Mouse (Mus musculus) stomach, postnatal 0 days (tissue): ENCODE data around the gene Polr2h. TPM values are rescaled to one million over a fixed set of nuclear protein-coding genes. Genes with fewer than 3 reads are reported as not detected.
A peak's percentile ranks its signal among the peaks of the same experiment; 100 is the strongest.

ENCODE experiments used
- ATAC-seq: fragments of 200-750 bp; cut with Nextera tagmentation; 2 replicates; pipeline ENCODE4 v1.8.0; 2017; ENCODE audit not compliant: low FRiP score, low TSS enrichment
- DNase-seq: peaks from one replicate; pipeline ENCODE4 v3.0.0-alpha.2; 2016; ENCODE audit warnings: low spot score
- H3K27ac ChIP-seq: fragments of 300-500 bp; sonication (generic); replicated peaks from 2 replicates; pipeline ENCODE4 v1.5.1; 2014; ENCODE audit warnings: mild to moderate bottlenecking, control low read depth
- H3K27me3 ChIP-seq: fragments of 300-500 bp; sonication (generic); 2 replicates; pipeline ENCODE4 v1.6.1; 2014; ENCODE audit warnings: low read length; ENCODE audit not compliant: control insufficient read depth, insufficient read depth
- H3K36me3 ChIP-seq: fragments of 300-500 bp; sonication (generic); 2 replicates; pipeline ENCODE4 v1.6.1; 2014; ENCODE audit warnings: low read length, mixed read lengths; ENCODE audit not compliant: control insufficient read depth, insufficient read depth
- H3K4me1 ChIP-seq: fragments of 300-500 bp; sonication (generic); replicated peaks from 2 replicates; pipeline ENCODE4 v1.6.1; 2014; ENCODE audit warnings: antibody characterized with exemption; ENCODE audit not compliant: control insufficient read depth, insufficient read depth
- H3K4me2 ChIP-seq: fragments of 300-500 bp; sonication (generic); replicated peaks from 2 replicates; pipeline ENCODE4 v1.6.1; 2014; ENCODE audit warnings: low read depth, mild to moderate bottlenecking, control low read depth, moderate library complexity
- H3K4me3 ChIP-seq: fragments of 300-500 bp; sonication (generic); 2 replicates; pipeline ENCODE4 v1.5.1; 2014; ENCODE audit warnings: low read depth, low read length, control low read depth
- H3K9ac ChIP-seq: fragments of 300-500 bp; sonication (generic); 2 replicates; pipeline ENCODE4 v1.6.1; 2014; ENCODE audit warnings: mild to moderate bottlenecking, low read length, control low read depth, mixed read lengths
- H3K9me3 ChIP-seq: fragments of 300-500 bp; sonication (generic); 2 replicates; pipeline ENCODE4 v1.6.1; 2016; ENCODE audit warnings: low read length; ENCODE audit not compliant: control insufficient read depth
- CTCF ChIP-seq: IDR thresholded peaks from 2 replicates; pipeline ENCODE4 v1.5.1; 2016; ENCODE audit warnings: antibody characterized with exemption, low read depth, mild to moderate bottlenecking, moderate library complexity
- EP300 ChIP-seq: optimal IDR thresholded peaks from 2 replicates; pipeline ENCODE3; 2016; ENCODE audit warnings: antibody characterized with exemption
- WGBS: fragments of 180-500 bp; shearing (Covaris S2); extraction: QIAGEN DNeasy Blood & Tissue Kit; methylation state at CpG from one replicate; pipeline ENCODE4 v1.1.7; 2014; 5-methylcytosine and 5-hydroxymethylcytosine counted together
- polyA plus RNA-seq: library from polyadenylated mRNA; unstranded; fragments of >200 nt; fragmentation: Nextera tagmentation; extraction: Ambion mirVana; gene quantifications from 2 replicates; pipeline ENCODE4 v1.2.1, GENCODE M21; 2015

The Polr2h gene
- polyA plus RNA-seq, 1 experiment from 2014 or later, result 60.4 TPM

DNA sequence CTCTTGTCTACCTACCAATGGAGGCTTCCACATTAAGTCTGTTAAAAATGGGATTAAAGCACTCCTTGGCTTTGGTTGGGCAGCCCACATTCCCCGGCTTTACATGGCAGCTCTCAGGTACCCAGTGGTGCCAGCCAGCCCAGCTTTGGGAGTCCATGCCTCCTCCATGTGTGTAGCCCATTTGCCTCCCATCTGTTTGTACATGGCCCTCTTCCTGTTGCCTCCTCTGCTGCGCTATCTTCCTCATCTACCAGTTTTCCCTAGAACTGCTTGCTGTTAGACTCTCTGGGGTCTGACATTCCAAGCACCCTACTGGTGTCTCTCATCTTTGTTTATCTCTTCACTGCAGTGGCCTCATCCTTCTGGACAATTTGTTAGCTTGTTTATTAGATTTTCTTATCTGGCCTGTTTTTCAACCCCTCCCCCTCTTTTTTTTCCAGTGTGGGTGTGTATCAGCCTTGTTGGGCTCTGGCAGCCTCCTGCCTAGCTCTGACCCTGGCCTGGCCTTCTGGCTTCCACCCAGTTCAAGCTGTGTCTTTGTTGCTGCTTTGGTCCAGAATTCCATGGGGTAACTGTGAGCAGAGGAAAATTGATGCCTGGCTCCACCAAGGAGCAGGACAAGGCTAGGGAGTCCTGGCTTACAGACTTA, 10.9 kb upstream of the Polr2h start:
- Histone ChIP-seq H3K27ac (no peak overlapping the region), H3K4me2 (no peak overlapping the region), H3K9ac (no peak overlapping the region), H3K4me3 (no peak overlapping the region), H3K27me3 (no peaks in the 10 kb centered on the region), H3K36me3 (peaks cover 3% of the 10 kb centered on the region; the same call in 1 of the 2 replicates), H3K9me3 (no peaks in the 10 kb centered on the region), H3K4me1 (no peaks in the 10 kb centered on the region)
- no peak for TF ChIP-seq EP300
- no peak for TF ChIP-seq CTCF
- no peak for DNase-seq
- WGBS, result 91% methylated on average over 2 of the region's 2 CpGs
- ATAC-seq, result no peak

GRCm38 (mm10) chr16:20708220-20708938, 9.1 kb upstream of the Polr2h start:
- DNase-seq (no peak), ATAC-seq (no peak)
- Histone ChIP-seq H3K9ac (no peak overlapping the region), H3K27me3 (no peaks in the 10 kb centered on the region), H3K4me1 (no peaks in the 10 kb centered on the region), H3K36me3 (no peaks in the 10 kb centered on the region), H3K9me3 (no peaks in the 10 kb centered on the region), H3K27ac (no peak overlapping the region), H3K4me2 (no peak overlapping the region), H3K4me3 (no peak overlapping the region)
- TF ChIP-seq EP300 (no peak), CTCF (no peak)
- WGBS, result 93% methylated on average over 21 of the region's 21 CpGs

DNA sequence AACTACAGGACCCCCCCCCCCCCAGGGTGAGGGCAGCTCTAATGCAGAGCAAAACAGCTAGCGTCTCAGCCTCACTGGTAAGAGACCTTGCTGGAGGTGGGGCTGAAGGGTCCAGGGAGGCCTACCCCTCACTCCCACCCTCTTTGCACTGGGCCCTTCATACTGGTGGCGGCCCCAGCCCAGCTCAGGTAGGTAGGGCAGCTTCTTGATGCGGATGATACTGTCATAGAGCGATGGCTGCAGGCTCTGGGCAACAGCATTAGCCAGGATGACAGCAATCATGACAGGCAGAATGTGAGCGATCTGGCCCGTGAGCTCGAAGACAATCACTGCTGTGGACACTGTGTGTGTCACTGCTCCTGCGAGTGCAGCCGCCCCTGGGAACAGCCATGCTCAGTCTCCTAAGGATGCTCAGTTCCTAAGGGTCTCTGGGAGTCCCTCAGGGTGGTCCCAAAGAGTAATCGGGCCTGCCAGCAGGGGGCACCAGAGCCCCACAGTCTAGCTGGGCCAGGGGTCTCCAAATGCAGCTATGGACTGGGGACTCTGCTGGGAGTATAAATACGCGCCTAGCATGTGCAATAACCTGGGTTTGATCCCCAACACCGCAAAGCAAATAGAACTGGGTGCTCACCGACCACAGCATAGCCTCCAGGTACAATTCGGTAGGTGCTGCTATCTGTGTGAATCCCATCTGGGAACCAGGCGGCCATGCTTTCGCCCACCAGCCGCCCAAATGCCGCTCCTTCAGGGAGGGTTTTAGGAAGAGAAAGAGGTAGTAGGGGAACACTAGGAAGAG, 8.3 kb upstream of the Polr2h start:
- peak; percentile 75 for TF ChIP-seq CTCF
- TF ChIP-seq EP300, result no peak
- Histone ChIP-seq H3K27ac (no peak overlapping the region), H3K27me3 (no peaks in the 10 kb centered on the region), H3K9me3 (no peaks in the 10 kb centered on the region), H3K4me2 (no peak overlapping the region), H3K4me1 (no peaks in the 10 kb centered on the region), H3K36me3 (no peaks in the 10 kb centered on the region), H3K4me3 (no peak overlapping the region), H3K9ac (no peak overlapping the region)
- ATAC-seq (no peak), DNase-seq (no peak)
- WGBS, result 78% methylated on average over 19 of the region's 19 CpGs

DNA sequence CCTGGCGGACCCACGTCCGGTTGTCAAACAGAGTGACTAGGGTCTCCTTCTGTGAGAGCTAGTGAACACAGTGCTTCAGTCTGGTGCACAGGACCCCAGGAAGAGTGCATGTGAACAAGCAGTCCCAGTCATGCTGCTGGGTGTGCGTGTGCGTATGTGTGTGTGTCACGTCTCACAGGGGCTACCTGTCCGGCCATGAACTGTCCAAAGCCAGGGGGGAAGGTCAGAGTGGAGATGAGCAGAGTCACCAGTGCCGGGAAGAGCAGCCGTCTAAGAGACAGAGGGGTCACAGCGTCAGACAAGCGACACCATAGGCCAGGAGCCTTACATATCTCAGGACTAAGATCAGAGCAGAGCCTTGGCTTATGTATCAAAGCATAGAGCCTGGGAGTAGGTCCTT, 7.1 kb upstream of the Polr2h start:
- no peak for ATAC-seq
- H3K9me3 ChIP-seq, result no peaks in the 10 kb centered on the region
- H3K4me3 ChIP-seq, result no peak overlapping the region
- no peaks in the 10 kb centered on the region for H3K27me3 ChIP-seq
- WGBS, result 95% methylated on average over 11 of the region's 11 CpGs
- no peak for DNase-seq
- no peak overlapping the region for H3K9ac ChIP-seq
- no peak overlapping the region for H3K27ac ChIP-seq
- TF ChIP-seq CTCF (no peak), EP300 (no peak)
- peaks cover 3% of the 10 kb centered on the region; the same call in 1 of the 2 replicates for H3K4me1 ChIP-seq
- H3K4me2 ChIP-seq, result no peak overlapping the region
- no peaks in the 10 kb centered on the region for H3K36me3 ChIP-seq

DNA sequence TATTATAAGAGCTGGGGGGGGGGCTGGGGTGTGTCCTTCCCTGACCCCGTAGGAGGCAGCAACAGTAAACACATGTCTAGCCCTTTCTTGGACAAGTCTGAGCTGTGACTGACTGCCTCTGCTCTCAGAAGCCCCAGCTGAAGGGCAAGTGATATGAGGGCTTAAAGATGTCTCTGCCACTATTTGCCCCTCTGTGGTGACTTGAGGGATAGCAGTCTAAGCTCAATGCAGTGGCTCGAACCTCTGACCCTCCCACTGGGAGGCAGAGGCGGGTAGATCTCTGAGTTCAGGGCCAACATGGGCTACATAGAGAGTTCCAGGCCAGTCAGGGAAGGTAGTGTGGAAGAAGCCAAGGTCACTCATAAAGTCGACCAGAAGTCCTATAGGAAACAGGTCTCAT, 6.7 kb upstream of the Polr2h start:
- 75% methylated on average over 4 of the region's 4 CpGs for WGBS
- Histone ChIP-seq H3K36me3 (no peaks in the 10 kb centered on the region), H3K27ac (no peak overlapping the region), H3K4me3 (no peak overlapping the region), H3K4me1 (peaks cover 3% of the 10 kb centered on the region; the same call in 1 of the 2 replicates), H3K4me2 (no peak overlapping the region), H3K9ac (no peak overlapping the region), H3K9me3 (no peaks in the 10 kb centered on the region), H3K27me3 (no peaks in the 10 kb centered on the region)
- TF ChIP-seq CTCF (peak; percentile 38), EP300 (no peak)
- DNase-seq (no peak), ATAC-seq (no peak)
